Mouse (Mus musculus) embryo, embryonic 9.5 days (tissue): ENCODE data around the gene Plppr2.

Experiments used
- DNase-seq: peaks from one replicate; pipeline ENCODE4 v3.0.0-alpha.2; 2017; ENCODE audit errors: extremely low spot score

Gene Plppr2

GRCm38 (mm10) chr9:21936692-21937570, at the start of gene Plppr2:
TSS of gene Plppr2 (plus strand) at chr9:21937033.
- DNase-seq: peak; percentile 96

- no peak for DNase-seq
Measured at GRCm38 (mm10) chr9:21889229-21889628, 47.6 kb upstream of the Plppr2 start.

GRCm38 (mm10) chr9:21901223-21901820, 35.5 kb upstream of the Plppr2 start:
- peak; percentile 76 for DNase-seq

GRCm38 (mm10) chr9:21904031-21904430, 32.8 kb upstream of the Plppr2 start:
- no peak for DNase-seq

- DNase-seq: no peak
Measured at GRCm38 (mm10) chr9:21908216-21908615, 28.6 kb upstream of the Plppr2 start.

- DNase-seq: no peak
Measured at GRCm38 (mm10) chr9:21909474-21910223, 27.2 kb upstream of the Plppr2 start.

- DNase-seq: no peak
Measured at GRCm38 (mm10) chr9:21916851-21917492, 19.9 kb upstream of the Plppr2 start.

GRCm38 (mm10) chr9:21917493-21918034, 19.3 kb upstream of the Plppr2 start:
- DNase-seq: no peak

- peak; percentile 98 for DNase-seq
Measured at GRCm38 (mm10) chr9:21918035-21918592, 18.7 kb upstream of the Plppr2 start, which contains the start of gene Rab3d. TSS of gene Rab3d (minus strand) at chr9:21918192.

- no peak for DNase-seq
Measured at GRCm38 (mm10) chr9:21918692-21919384, 18.0 kb upstream of the Plppr2 start.

GRCm38 (mm10) chr9:21923036-21923435, 13.8 kb upstream of the Plppr2 start:
- no peak for DNase-seq

GRCm38 (mm10) chr9:21923490-21924098, 13.2 kb upstream of the Plppr2 start:
- no peak for DNase-seq

GRCm38 (mm10) chr9:21924099-21924493, 12.7 kb upstream of the Plppr2 start:
- no peak for DNase-seq

GRCm38 (mm10) chr9:21925034-21925433, 11.8 kb upstream of the Plppr2 start:
- DNase-seq: no peak

GRCm38 (mm10) chr9:21925506-21925905, 11.3 kb upstream of the Plppr2 start:
- DNase-seq: no peak

- DNase-seq: no peak
Measured at GRCm38 (mm10) chr9:21926155-21926554, 10.7 kb upstream of the Plppr2 start.

GRCm38 (mm10) chr9:21926784-21927183, 10.0 kb upstream of the Plppr2 start:
- peak; percentile 29 for DNase-seq

- DNase-seq: peak; percentile 93
Measured at GRCm38 (mm10) chr9:21927208-21927753, 9.6 kb upstream of the Plppr2 start, which contains the start of the genes Ccdc159 and Tmem205. TSS of gene Ccdc159 (plus strand) at chr9:21927471. TSS of gene Tmem205 (minus strand) at chr9:21927556.

GRCm38 (mm10) chr9:21929208-21929607, 7.6 kb upstream of the Plppr2 start:
- no peak for DNase-seq

- no peak for DNase-seq
Measured at GRCm38 (mm10) chr9:21932006-21932405, 4.8 kb upstream of the Plppr2 start.
